Comparison of ENCODE assay signal across 23 mouse cellular contexts in the genomic region with DNA sequence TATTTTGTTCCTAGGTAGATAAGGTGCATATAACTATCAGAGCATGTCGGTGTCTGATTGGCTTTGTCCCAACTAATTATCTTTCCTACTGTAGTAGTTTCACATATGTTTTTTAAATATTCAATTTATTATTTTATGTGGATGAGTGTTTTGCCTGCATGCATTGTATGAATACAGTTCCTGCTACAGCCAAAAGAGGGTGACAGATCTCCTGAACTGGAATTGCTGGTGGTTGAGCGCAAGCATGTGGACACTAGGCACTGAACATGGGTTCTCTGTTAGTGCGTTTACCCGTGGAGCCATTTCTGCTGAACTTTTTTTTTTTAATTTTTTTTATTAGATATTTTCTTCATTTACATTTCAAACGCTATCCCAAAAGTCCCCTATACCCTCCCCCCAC.
A peak's percentile ranks its signal among the peaks of the same experiment; 100 is the strongest.
DNase-seq lines count a peak whose midpoint lies in the region; ATAC-seq and TF ChIP-seq lines count a peak whose summit lies in the region.
"Had no signal": no experiment of that assay in that cellular context is flagged by ENCODE, and none has a peak within 500 bp of the region (broad histone marks: within the 10 kb centered on the region; RNA-seq: fewer than 3 reads in every experiment).

No protein-coding gene starts in this region.

- WGBS in intestine, postnatal 0 days, result 93% methylated on average over 5 of the region's 5 CpGs
- WGBS in intestine, embryonic 16.5 days, result 96% methylated on average over 5 of the region's 5 CpGs
- WGBS in liver, embryonic 14.5 days (ENCODE audit: insufficient replicate concordance), result 79% methylated on average over 5 of the region's 5 CpGs

- H3K9ac ChIP-seq in intestine, postnatal 0 days (ENCODE audit: low read depth, low read length), result no peak overlapping the region
- H3K9ac ChIP-seq in intestine, embryonic 16.5 days (ENCODE audit: low read depth, low read length), result no peak overlapping the region
- no peak overlapping the region for H3K9ac ChIP-seq in liver, embryonic 14.5 days (replicated peaks)
- no peak overlapping the region for H3K9ac ChIP-seq in CH12.LX (ENCODE audit: insufficient read depth, low read depth)
- H3K9ac ChIP-seq: embryonic facial prominence, embryonic 13.5 days; forebrain, embryonic 12.5 days; heart, embryonic 12.5 days; hindbrain, embryonic 15.5 days had no signal

- H3K27me3 ChIP-seq in intestine, postnatal 0 days (replicated peaks; ENCODE audit: control insufficient read depth, insufficient read depth, low read length), result no peaks in the 10 kb centered on the region
- no peaks in the 10 kb centered on the region for H3K27me3 ChIP-seq in intestine, embryonic 16.5 days (replicated peaks; ENCODE audit: control insufficient read depth, insufficient read depth, low read length)
- no peaks in the 10 kb centered on the region for H3K27me3 ChIP-seq in liver, embryonic 14.5 days (ENCODE audit: control insufficient read depth, insufficient read depth, low read length)
- no peaks in the 10 kb centered on the region for H3K27me3 ChIP-seq in CH12.LX (replicated peaks)
- H3K27me3 ChIP-seq in Patski, result no peaks in the 10 kb centered on the region
- H3K27me3 ChIP-seq: embryonic facial prominence, embryonic 13.5 days; forebrain, embryonic 12.5 days; heart, embryonic 12.5 days; hindbrain, embryonic 15.5 days had no signal

- no peak for DNase-seq in liver, embryonic 14.5 days (ENCODE audit: low read depth in 3 of 3, low spot score in 3 of 3)
- DNase-seq in liver, result no peak
- DNase-seq in CH12.LX (ENCODE audit: extremely low read depth), result no peak
- no peak for DNase-seq in Patski (ENCODE audit: low read depth, low spot score)
- no peak for DNase-seq in thymus, postnatal 25 days
- DNase-seq in urinary bladder, postnatal 4 days (ENCODE audit: low spot score in 2 of 2), result no peak
- DNase-seq: adrenal gland, adult 2 months; adrenal gland, postnatal 25 days; B cell, adult 2 months; cerebellum, adult 18-20 months; cerebellum, adult 9-11 months; cerebellum, postnatal 36 days; gastrocnemius, postnatal 36 days; heart, adult 18-20 months; heart, postnatal 36 days had no signal

- no peaks in the 10 kb centered on the region for H3K4me1 ChIP-seq in intestine, postnatal 0 days (replicated peaks; ENCODE audit: control insufficient read depth, insufficient read depth, low read length)
- peaks cover 4% of the 10 kb centered on the region; the same call in 1 of the 2 replicates for H3K4me1 ChIP-seq in intestine, embryonic 16.5 days (ENCODE audit: control insufficient read depth, insufficient read depth, low read length)
- H3K4me1 ChIP-seq in liver, embryonic 14.5 days (replicated peaks; ENCODE audit: control insufficient read depth in 2 of 2, insufficient read depth in 2 of 2, low read length in 1 of 2), result no peaks in the 10 kb centered on the region
- H3K4me1 ChIP-seq in CH12.LX (ENCODE audit: control insufficient read depth in 1 of 2, insufficient read depth in 2 of 2), result peaks cover 7 to 16% of the 10 kb centered on the region in 2 experiments; a peak in 3 of 4 replicates
- H3K4me1 ChIP-seq: forebrain, embryonic 12.5 days; hindbrain, embryonic 15.5 days had no signal

- H3K27ac ChIP-seq in intestine, postnatal 0 days (ENCODE audit: low read depth, low read length), result no peak overlapping the region
- H3K27ac ChIP-seq in intestine, embryonic 16.5 days (ENCODE audit: low read length), result no peak overlapping the region
- no peak overlapping the region for H3K27ac ChIP-seq in liver, embryonic 14.5 days
- no peak overlapping the region for H3K27ac ChIP-seq in CH12.LX (ENCODE audit: insufficient read depth, low read depth)
- H3K27ac ChIP-seq: embryonic facial prominence, embryonic 13.5 days; forebrain, embryonic 12.5 days; hindbrain, embryonic 15.5 days had no signal

- no peaks in the 10 kb centered on the region for H3K79me2 ChIP-seq in CH12.LX (replicated peaks; ENCODE audit: control insufficient read depth, extremely low read depth, insufficient read depth, poor library complexity, severe bottlenecking)

- no peaks in the 10 kb centered on the region for H3K9me3 ChIP-seq in intestine, postnatal 0 days (ENCODE audit: control insufficient read depth)
- H3K9me3 ChIP-seq in intestine, embryonic 16.5 days (ENCODE audit: control insufficient read depth, low read length), result no peaks in the 10 kb centered on the region
- H3K9me3 ChIP-seq in liver, embryonic 14.5 days (ENCODE audit: control insufficient read depth, low read length), result no peaks in the 10 kb centered on the region
- no peaks in the 10 kb centered on the region for H3K9me3 ChIP-seq in CH12.LX (replicated peaks; ENCODE audit: low read length)
- H3K9me3 ChIP-seq: embryonic facial prominence, embryonic 13.5 days; forebrain, embryonic 12.5 days; heart, embryonic 12.5 days; hindbrain, embryonic 15.5 days had no signal

- no peak for ATAC-seq in intestine, postnatal 0 days
- ATAC-seq in intestine, embryonic 16.5 days, result no peak
- no peak for ATAC-seq in liver, embryonic 14.5 days (ENCODE audit: insufficient read depth)
- no peak for ATAC-seq in Patski
- ATAC-seq: CD4-positive, CD25-positive, alpha-beta regulatory T cell, adult 4 months; forebrain, embryonic 16.5 days had no signal

- CTCF ChIA-PET in Patski (lab: Charles Lee), result no interaction called here

- H3K4me2 ChIP-seq in intestine, postnatal 0 days (replicated peaks; ENCODE audit: low read depth), result no peak overlapping the region
- H3K4me2 ChIP-seq in intestine, embryonic 16.5 days (ENCODE audit: low read depth, low read length), result no peak overlapping the region
- H3K4me2 ChIP-seq in liver, embryonic 14.5 days (ENCODE audit: low read depth), result no peak overlapping the region
- no peak overlapping the region for H3K4me2 ChIP-seq in CH12.LX (ENCODE audit: insufficient read depth, low read depth, poor library complexity, severe bottlenecking)
- H3K4me2 ChIP-seq: embryonic facial prominence, embryonic 13.5 days; forebrain, embryonic 12.5 days; heart, embryonic 12.5 days; hindbrain, embryonic 15.5 days had no signal

- in situ Hi-C loops in CH12.LX (cut with MboI; ENCODE audit: low pct_ligation_motif_present, low pct_unique_long_range_greater_than_20kb, low sequenced_read_pairs) (no loop called here), Patski (cut with MboI; ENCODE audit: low pct_unique_long_range_greater_than_20kb) (no loop called here)

- no peak for TF ChIP-seq POLR2A in CH12.LX (IDR thresholded peaks at IDR 0.05; ENCODE audit: low read depth, low read length)

- TF ChIP-seq CTCF in intestine, postnatal 0 days (IDR thresholded peaks at IDR 0.05; ENCODE audit: low read depth), result 0 out of 2 replicates have a peak, but pooled peaks have one; percentile 18
- 0 out of 2 replicates have a peak, but pooled peaks have one; percentile 9 for TF ChIP-seq CTCF in liver, embryonic 14.5 days (IDR thresholded peaks at IDR 0.05; ENCODE audit: low read depth)
- TF ChIP-seq CTCF in CH12.LX (conservative IDR thresholded peaks at IDR 0.05 in 1 of 2, IDR thresholded peaks at IDR 0.05 in 1 of 2; ENCODE audit: low read depth in 2 of 2, low read length in 2 of 2) (peak in 1 of 2 experiments; percentile 33; a peak in 2 of 4 replicates), Patski (IDR thresholded peaks at IDR 0.05) (peak; percentile 30)

- no peak overlapping the region for H3K4me3 ChIP-seq in intestine, postnatal 0 days (ENCODE audit: low read depth, low read length)
- no peak overlapping the region for H3K4me3 ChIP-seq in intestine, embryonic 16.5 days (ENCODE audit: low read length)
- H3K4me3 ChIP-seq in liver, embryonic 14.5 days (ENCODE audit: insufficient read depth in 1 of 2, low read depth in 2 of 2, low read length in 2 of 2), result no peak overlapping the region
- H3K4me3 ChIP-seq in CH12.LX (replicated peaks in 1 of 3; ENCODE audit: low read depth in 2 of 3, low read length in 2 of 3, poor library complexity in 1 of 3), result no peak overlapping the region
- H3K4me3 ChIP-seq: embryonic facial prominence, embryonic 13.5 days; forebrain, embryonic 12.5 days; heart, embryonic 12.5 days; hindbrain, embryonic 15.5 days had no signal

- POLR2A ChIA-PET in Patski (lab: Charles Lee), result no interaction called here

- peak; percentile 44 for TF ChIP-seq RAD21 in CH12.LX (IDR thresholded peaks at IDR 0.05; ENCODE audit: low read depth, low read length)

- H3K36me3 ChIP-seq in intestine, postnatal 0 days (ENCODE audit: control insufficient read depth, insufficient read depth), result no peaks in the 10 kb centered on the region
- no peaks in the 10 kb centered on the region for H3K36me3 ChIP-seq in intestine, embryonic 16.5 days (ENCODE audit: control insufficient read depth, insufficient read depth, low read length)
- no peaks in the 10 kb centered on the region for H3K36me3 ChIP-seq in liver, embryonic 14.5 days (replicated peaks; ENCODE audit: control insufficient read depth, insufficient read depth, low read depth)
- H3K36me3 ChIP-seq in CH12.LX (replicated peaks in 1 of 2; ENCODE audit: control insufficient read depth in 1 of 2, insufficient read depth in 1 of 2, low read length in 1 of 2), result peaks cover 0 to 1% of the 10 kb centered on the region in 2 experiments
- H3K36me3 ChIP-seq: embryonic facial prominence, embryonic 13.5 days; forebrain, embryonic 12.5 days; heart, embryonic 12.5 days; hindbrain, embryonic 15.5 days had no signal

- dilution Hi-C loops in CH12.LX (cut with MboI; ENCODE audit: extremely low pct_ligation_motif_present, extremely low pct_unique_long_range_greater_than_20kb, low sequenced_read_pairs), result no loop called here

- no peak for TF ChIP-seq EP300 in liver, embryonic 14.5 days (IDR thresholded peaks at IDR 0.05; ENCODE audit: low read depth)
- TF ChIP-seq EP300 in CH12.LX (IDR thresholded peaks at IDR 0.05; ENCODE audit: low read length), result no peak

TF ChIP-seq in CH12.LX, 34 proteins besides CTCF, POLR2A, EP300 and RAD21:
- TF ChIP-seq ELF1 (IDR thresholded peaks at IDR 0.05; ENCODE audit: low read depth, low read length) (no peak), SMC3 (IDR thresholded peaks at IDR 0.05; ENCODE audit: low read depth, low read length) (peak; percentile 35), TBP (conservative IDR thresholded peaks at IDR 0.05; ENCODE audit: low read depth, low read length) (no peak), MXI1 (IDR thresholded peaks at IDR 0.05; ENCODE audit: low read depth, low read length) (no peak), ZC3H11A (IDR thresholded peaks at IDR 0.05; ENCODE audit: low read depth, low read length) (no peak)
